Mouse (Mus musculus): Measurements from ENCODE around the gene Bzw1. TPM values are rescaled to one million over a fixed set of nuclear protein-coding genes. Genes with fewer than 3 reads are reported as not detected.

Bzw1 gene
- polyA plus RNA-seq (2012; rRNA removed; ENCODE audit: low replicate concordance) = 16.4 and 29.5 TPM in 2 replicates

GRCm38 (mm10) chr1:58392652-58393283 lies at the start of gene Bzw1:
Gene Bzw1 (plus strand): TSS chr1:58392898.

GRCm38 (mm10) chr1:58423371-58424248 lies 30.9 kb downstream of the Bzw1 start, which contains the start of gene Clk1:
Gene Clk1 (minus strand): TSS chr1:58424066.

GRCm38 (mm10) chr1:58445143-58445722 lies 52.5 kb downstream of the Bzw1 start, which contains the start of the genes Nif3l1 and Ppil3:
Gene Nif3l1 (plus strand): TSS chr1:58445151.
Gene Ppil3 (minus strand): TSS chr1:58445486.

Other genes starting within 250 kb of the Bzw1 start
- gene Aox4, start 182.5 kb upstream of the Bzw1 start, polyA plus RNA-seq (2012; rRNA removed; ENCODE audit: low replicate concordance) = 0.46 TPM in 1 of 2 replicates, not detected in the other
- 0.03 TPM in 1 of 2 replicates, not detected in the other for gene Aox2, start 114.6 kb upstream of the Bzw1 start, polyA plus RNA-seq (2012; rRNA removed; ENCODE audit: low replicate concordance)
- 34.1 and 79.6 TPM in 2 replicates for gene Clk1, start 31.2 kb downstream of the Bzw1 start, polyA plus RNA-seq (2012; rRNA removed; ENCODE audit: low replicate concordance)
- 11.1 and 23.2 TPM in 2 replicates for gene Nif3l1, start 52.3 kb downstream of the Bzw1 start, polyA plus RNA-seq (2012; rRNA removed; ENCODE audit: low replicate concordance)
- gene Ppil3, start 52.6 kb downstream of the Bzw1 start, polyA plus RNA-seq (2012; rRNA removed; ENCODE audit: low replicate concordance) = 12.8 and 34.1 TPM in 2 replicates
- gene Orc2, start 112.2 kb downstream of the Bzw1 start, polyA plus RNA-seq (2012; rRNA removed; ENCODE audit: low replicate concordance) = 10.4 and 17.2 TPM in 2 replicates
- gene Fam126b, start 193.4 kb downstream of the Bzw1 start, polyA plus RNA-seq (2012; rRNA removed; ENCODE audit: low replicate concordance) = 1.8 and 6.9 TPM in 2 replicates
- gene Ndufb3, start 193.5 kb downstream of the Bzw1 start, polyA plus RNA-seq (2012; rRNA removed; ENCODE audit: low replicate concordance) = 34.9 and 87.2 TPM in 2 replicates